Mouse (Mus musculus): ENCODE results near the gene Mmgt2.

Mmgt2 gene

GRCm38 (mm10) chr11:62621079-62621478 is 27.4 kb upstream of the Mmgt2 start:
- no peak for DNase-seq (ENCODE audit: low read depth in 1 of 2, low spot score in 2 of 2)

- DNase-seq (ENCODE audit: low read depth in 1 of 2, low spot score in 2 of 2) = no peak
Observed at GRCm38 (mm10) chr11:62621586-62622283, 26.7 kb upstream of the Mmgt2 start.

GRCm38 (mm10) chr11:62622850-62623249 is 25.6 kb upstream of the Mmgt2 start:
- no peak for DNase-seq (ENCODE audit: low read depth in 1 of 2, low spot score in 2 of 2)

GRCm38 (mm10) chr11:62624341-62625291 is 23.8 kb upstream of the Mmgt2 start:
- DNase-seq (ENCODE audit: low read depth in 1 of 2, low spot score in 2 of 2) = no peak

GRCm38 (mm10) chr11:62629352-62630224 is 18.9 kb upstream of the Mmgt2 start:
- no peak for DNase-seq (ENCODE audit: low read depth in 1 of 2, low spot score in 2 of 2)

- no peak for DNase-seq (ENCODE audit: low read depth in 1 of 2, low spot score in 2 of 2)
Observed at GRCm38 (mm10) chr11:62630225-62630821, 18.1 kb upstream of the Mmgt2 start.

GRCm38 (mm10) chr11:62631138-62631537 is 17.3 kb upstream of the Mmgt2 start:
- no peak for DNase-seq (ENCODE audit: low read depth in 1 of 2, low spot score in 2 of 2)

- no peak for DNase-seq (ENCODE audit: low read depth in 1 of 2, low spot score in 2 of 2)
Observed at GRCm38 (mm10) chr11:62635406-62635805, 13.1 kb upstream of the Mmgt2 start.

- no peak for DNase-seq (ENCODE audit: low read depth in 1 of 2, low spot score in 2 of 2)
Observed at GRCm38 (mm10) chr11:62636105-62636839, 12.2 kb upstream of the Mmgt2 start.

- no peak for DNase-seq (ENCODE audit: low read depth in 1 of 2, low spot score in 2 of 2)
Observed at GRCm38 (mm10) chr11:62636840-62637221, 11.6 kb upstream of the Mmgt2 start.

GRCm38 (mm10) chr11:62637401-62637800 is 11.1 kb upstream of the Mmgt2 start:
- no peak for DNase-seq (ENCODE audit: low read depth in 1 of 2, low spot score in 2 of 2)

- DNase-seq (ENCODE audit: low read depth in 1 of 2, low spot score in 2 of 2) = no peak
Observed at GRCm38 (mm10) chr11:62637806-62638205, 10.7 kb upstream of the Mmgt2 start.

- no peak for DNase-seq (ENCODE audit: low read depth in 1 of 2, low spot score in 2 of 2)
Observed at GRCm38 (mm10) chr11:62638402-62638801, 10.1 kb upstream of the Mmgt2 start.

GRCm38 (mm10) chr11:62640378-62640777 is 8.1 kb upstream of the Mmgt2 start:
- no peak for DNase-seq (ENCODE audit: low read depth in 1 of 2, low spot score in 2 of 2)

- no peak for DNase-seq (ENCODE audit: low read depth in 1 of 2, low spot score in 2 of 2)
Observed at GRCm38 (mm10) chr11:62642023-62642844, 6.2 kb upstream of the Mmgt2 start.

- DNase-seq (ENCODE audit: low read depth in 1 of 2, low spot score in 2 of 2) = no peak
Observed at GRCm38 (mm10) chr11:62643011-62643631, 5.3 kb upstream of the Mmgt2 start.

- no peak for DNase-seq (ENCODE audit: low read depth in 1 of 2, low spot score in 2 of 2)
Observed at GRCm38 (mm10) chr11:62643681-62644363, 4.6 kb upstream of the Mmgt2 start.

GRCm38 (mm10) chr11:62644602-62645336 is 3.7 kb upstream of the Mmgt2 start:
- DNase-seq (ENCODE audit: low read depth in 1 of 2, low spot score in 2 of 2) = no peak
